Mouse (Mus musculus) embryo, embryonic 11 days (tissue): ENCODE measurements around the gene Gm2381.
"Not testable (repeated sequence)": the region's sequence is repeated elsewhere in the genome, so short reads cannot be mapped to it uniquely, and the experiment has no call there.

ENCODE experiments used
- DNase-seq: peaks from one replicate; pipeline ENCODE4 v3.0.0-alpha.2; 2015

The Gm2381 gene

DNA sequence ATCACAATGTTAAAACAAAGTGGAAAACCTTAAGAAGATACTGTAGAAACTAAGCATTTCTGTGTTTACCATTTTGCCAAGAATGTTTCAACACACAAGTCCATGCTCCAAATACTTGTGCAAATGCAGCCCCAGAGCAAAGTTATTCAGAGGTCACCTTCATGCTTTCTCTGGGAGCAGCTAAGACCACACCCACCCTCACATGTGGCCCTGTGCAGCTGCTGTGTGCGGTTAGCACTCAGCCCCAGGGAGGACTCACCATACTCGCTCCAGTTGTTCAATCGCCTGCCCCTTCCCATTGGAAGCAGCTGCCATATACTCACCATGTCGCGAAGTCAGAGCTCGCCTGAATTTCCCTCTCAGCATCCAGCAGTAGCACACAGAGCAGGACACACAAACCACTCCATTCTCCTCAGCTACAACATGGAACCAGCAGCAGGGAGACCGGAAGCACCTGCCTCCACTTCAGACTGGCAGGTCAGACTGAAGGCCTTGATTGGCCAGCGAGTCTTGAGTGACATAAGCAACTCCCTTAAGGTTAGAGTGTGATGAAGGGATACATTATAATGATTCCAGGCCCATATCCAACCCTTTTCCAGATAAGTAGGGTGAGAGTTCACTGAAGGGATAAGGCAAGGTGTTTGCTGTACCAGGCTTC is at the start of gene Gm2381:
Gm2381 (minus strand) TSS at position 434 of the 658 bp plus-strand sequence.
- DNase-seq, result not testable (repeated sequence)

GRCm38 (mm10) chr7:42898067-42898466 is 31.0 kb upstream of the Gm2381 start:
- not testable (repeated sequence) for DNase-seq

GRCm38 (mm10) chr7:42878090-42878489 is 11.1 kb upstream of the Gm2381 start:
- DNase-seq, result no peak

GRCm38 (mm10) chr7:42838366-42838765 is 28.7 kb downstream of the Gm2381 start:
- DNase-seq, result not testable (repeated sequence)

- no peak for DNase-seq
Observed at GRCm38 (mm10) chr7:42832221-42832620, 34.8 kb downstream of the Gm2381 start.

GRCm38 (mm10) chr7:42793425-42793824 is 73.6 kb downstream of the Gm2381 start, which contains the start of gene Vmn2r62:
Gene Vmn2r62 (minus strand): TSS chr7:42793525.
- not testable (repeated sequence) for DNase-seq
